Mouse (Mus musculus) Patski (cell line): ENCODE data around the gene Mapk1ip1l. TPM values are rescaled to one million over a fixed set of nuclear protein-coding genes. Genes with fewer than 3 reads are reported as not detected.
A peak's percentile ranks its signal among the peaks of the same experiment; 100 is the strongest.

Experiments used
- ATAC-seq: fragments of 100-300 bp; one replicate; pipeline ENCODE4 v1.8.0; 2021
- CTCF ChIA-PET: fragments of 350-600 bp; sonication (Branson Sonifier 250); formaldehyde crosslinking; loops from one replicate; lab custom pipeline; 2022; ENCODE audit warnings: inconsistent platforms; lab: Charles Lee
- POLR2A ChIA-PET: fragments of 350-600 bp; sonication (Branson Sonifier 250); formaldehyde crosslinking; loops from one replicate; lab custom pipeline; 2022; ENCODE audit warnings: antibody characterized with exemption, inconsistent platforms; lab: Charles Lee
- DNase-seq: peaks from one replicate; pipeline ENCODE4 v3.0.0-alpha.2; 2011; ENCODE audit warnings: low read depth, low spot score
- H3K27me3 ChIP-seq: fragments of 371-371 bp; one replicate; pipeline ENCODE4 v1.5.1; 2021
- CTCF ChIP-seq: fragments of 100-300 bp; IDR thresholded peaks from one replicate; pipeline ENCODE4 v1.5.1; 2021
- in situ Hi-C: fragments of 300-500 bp; cut with MboI; formaldehyde crosslinking; loops from 3 replicates; pipeline ENCODE4 v1.11.1; 2018; ENCODE audit warnings: low pct_unique_long_range_greater_than_20kb, mixed read lengths
- polyA plus RNA-seq: library from polyadenylated mRNA; unstranded; gene quantifications from one replicate; pipeline ENCODE4 v1.2.3, GENCODE M21; 2021

The Mapk1ip1l gene
- polyA plus RNA-seq, 1 experiment from 2014 or later = 51.6 TPM

DNA sequence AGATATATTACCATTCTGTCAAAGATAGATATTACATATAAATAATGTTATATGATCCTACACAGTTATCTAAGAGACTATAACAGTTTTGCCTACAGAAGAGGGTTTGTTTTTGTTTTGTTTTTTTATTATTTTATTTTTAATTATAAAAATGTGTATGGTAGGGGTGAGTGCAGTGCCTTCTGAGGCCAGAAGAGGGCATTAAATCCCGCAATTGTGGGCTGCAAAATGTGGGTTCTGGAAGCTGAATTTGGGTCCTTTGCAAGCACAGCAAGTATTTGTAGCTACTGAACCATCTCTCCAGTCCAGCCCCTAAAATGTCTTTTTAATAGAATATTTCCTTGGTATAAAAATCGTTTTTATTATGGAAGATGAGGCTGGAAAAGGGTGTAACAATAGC, 19.0 kb upstream of the Mapk1ip1l start:
- in situ Hi-C loops = no loop called here
- POLR2A ChIA-PET = no interaction called here
- no peaks in the 10 kb centered on the region for H3K27me3 ChIP-seq
- CTCF ChIA-PET = interaction anchor here (1.5 to 1.9 kb wide), 2 partner anchors 10 to 13 kb away, joined by 5 to 9 read pairs; no protein-coding TSS in a partner anchor
- DNase-seq = no peak
- TF ChIP-seq CTCF = peak; percentile 56
- ATAC-seq = no peak

DNA sequence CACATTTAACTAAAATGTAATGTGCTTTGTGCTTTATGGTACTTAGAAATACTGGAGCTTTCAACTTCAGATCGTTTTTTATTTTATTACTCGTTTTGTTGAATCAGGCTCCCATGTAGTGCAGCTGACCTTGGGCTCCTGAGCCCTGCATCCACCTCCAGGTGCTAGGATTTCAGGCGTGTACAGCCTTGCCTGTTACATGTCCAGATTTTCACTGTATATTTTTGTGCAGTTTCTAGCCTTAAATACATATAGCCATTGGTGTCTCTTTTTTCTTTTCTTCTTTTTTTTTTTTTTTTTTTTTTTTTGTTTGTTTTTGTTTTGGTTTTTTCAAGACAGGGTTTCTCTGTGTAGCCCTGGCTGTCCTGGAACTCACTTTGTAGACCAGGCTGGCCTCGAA, 16.5 kb upstream of the Mapk1ip1l start:
- H3K27me3 ChIP-seq = no peaks in the 10 kb centered on the region
- ChIA-PET CTCF (interaction anchor here (0.8 to 1.3 kb wide), 4 partner anchors 10 to 17 kb away, joined by 3 to 7 read pairs (median 4); no protein-coding TSS in a partner anchor), POLR2A (no interaction called here)
- TF ChIP-seq CTCF = no peak
- DNase-seq = no peak
- in situ Hi-C loops = no loop called here
- no peak for ATAC-seq

DNA sequence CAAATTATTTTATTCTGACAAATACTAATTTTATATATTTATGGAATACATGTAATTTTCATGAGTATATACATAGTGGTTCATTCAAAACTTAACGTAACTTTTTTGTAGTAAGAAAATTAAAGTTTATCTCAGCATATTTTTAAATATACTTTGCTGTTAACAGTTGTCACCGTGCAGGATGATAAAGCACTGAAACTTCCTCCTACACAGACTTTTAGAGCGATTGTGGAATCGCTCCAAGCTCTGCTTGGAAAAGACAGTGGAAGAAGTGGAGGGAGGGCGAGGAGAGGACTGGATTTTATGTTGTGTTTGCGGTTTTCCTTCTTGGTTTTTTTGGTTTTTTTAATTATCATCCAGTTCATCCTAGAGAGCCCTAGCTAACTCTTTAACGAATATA, 14.5 kb upstream of the Mapk1ip1l start:
- ChIA-PET POLR2A (no interaction called here), CTCF (no interaction called here)
- DNase-seq (no peak), ATAC-seq (no peak)
- no peak for TF ChIP-seq CTCF
- in situ Hi-C loops = no loop called here
- no peaks in the 10 kb centered on the region for H3K27me3 ChIP-seq

- POLR2A ChIA-PET = interaction anchor here (0.6 to 1.0 kb wide), 3 partner anchors 8 to 181 kb away, joined by 3 to 6 read pairs (median 5); partner anchors contain the start of genes Socs4 and Wdhd1
- TF ChIP-seq CTCF = no peak
- ATAC-seq = no peak
- H3K27me3 ChIP-seq = no peaks in the 10 kb centered on the region
- DNase-seq = no peak
- CTCF ChIA-PET = interaction anchor here (1.1 kb wide), 1 partner anchor 8 kb away, joined by 3 read pairs; the partner anchor contains the start of genes Socs4 and Wdhd1
- in situ Hi-C loops = no loop called here
Measured at GRCm38 (mm10) chr14:47285271-47285670, 12.8 kb upstream of the Mapk1ip1l start.

DNA sequence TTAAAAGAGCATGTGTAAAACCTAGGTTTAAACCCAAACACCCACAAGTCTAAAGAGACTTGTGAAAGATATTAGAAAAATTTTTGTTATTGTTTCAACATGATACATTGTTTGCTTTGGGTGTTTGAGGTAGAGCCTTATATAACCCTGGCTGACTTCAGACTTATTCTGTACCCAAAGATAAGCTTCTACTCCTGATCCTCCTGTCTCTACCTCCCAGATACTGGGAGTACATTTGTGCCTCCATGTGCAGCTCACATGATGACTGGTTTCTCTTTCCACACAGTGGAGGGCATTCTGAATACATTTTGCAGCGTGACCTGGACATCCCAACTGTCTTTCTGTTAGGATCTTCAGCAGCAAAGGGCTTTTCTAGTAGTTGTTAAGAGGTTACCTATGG, 11.9 kb upstream of the Mapk1ip1l start:
- in situ Hi-C loops = no loop called here
- no peaks in the 10 kb centered on the region for H3K27me3 ChIP-seq
- ChIA-PET POLR2A (no interaction called here), CTCF (interaction anchor here (1.1 kb wide), 1 partner anchor 9 kb away, joined by 3 read pairs; the partner anchor contains the start of genes Socs4 and Wdhd1)
- ATAC-seq (no peak), DNase-seq (no peak)
- no peak for TF ChIP-seq CTCF

DNA sequence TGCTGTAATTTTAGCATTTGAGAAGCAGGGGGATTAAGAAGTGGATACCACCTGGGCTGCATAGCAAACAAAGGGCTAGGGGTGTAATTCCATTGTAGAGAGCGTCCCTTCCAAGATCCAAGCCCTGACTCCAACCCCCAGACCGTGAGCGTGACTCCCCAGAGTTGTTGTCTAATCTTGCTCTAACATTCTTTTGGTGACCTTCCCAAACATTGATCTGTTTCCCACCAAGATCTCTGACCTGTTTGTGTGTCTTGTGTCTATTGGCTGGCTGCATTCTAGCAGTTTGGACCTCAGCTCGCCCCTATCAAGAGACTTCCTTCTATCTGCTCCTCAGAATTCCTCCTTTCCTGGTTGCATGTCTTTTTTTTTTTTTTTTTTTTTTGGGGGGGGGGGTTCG, 11.0 kb upstream of the Mapk1ip1l start:
- CTCF ChIA-PET = no interaction called here
- DNase-seq = no peak
- ATAC-seq = no peak
- in situ Hi-C loops = no loop called here
- no peak for TF ChIP-seq CTCF
- POLR2A ChIA-PET = no interaction called here
- no peaks in the 10 kb centered on the region for H3K27me3 ChIP-seq

GRCm38 (mm10) chr14:47291772-47292171, 6.3 kb upstream of the Mapk1ip1l start:
- no peak for ATAC-seq
- in situ Hi-C loops = no loop called here
- ChIA-PET CTCF (interaction anchor here (0.8 to 1.8 kb wide), 5 partner anchors 9 to 105 kb away, joined by 3 to 7 read pairs (median 4); partner anchors contain the start of genes Socs4 and Wdhd1), POLR2A (interaction anchor here (0.6 to 1.2 kb wide), 3 partner anchors 15 to 1958 kb away, joined by 3 to 4 read pairs (median 3); partner anchors contain the start of genes Socs4 and Wdhd1)
- no peak for TF ChIP-seq CTCF
- H3K27me3 ChIP-seq = no peaks in the 10 kb centered on the region
- DNase-seq = no peak

- ATAC-seq = no peak
- in situ Hi-C loops = no loop called here
- H3K27me3 ChIP-seq = no peaks in the 10 kb centered on the region
- no peak for DNase-seq
- POLR2A ChIA-PET = no interaction called here
- no peak for TF ChIP-seq CTCF
- CTCF ChIA-PET = interaction anchor here (1.0 kb wide), 1 partner anchor 13 kb away, joined by 3 read pairs; no protein-coding TSS in a partner anchor
Measured at GRCm38 (mm10) chr14:47294136-47294535, 3.9 kb upstream of the Mapk1ip1l start.

DNA sequence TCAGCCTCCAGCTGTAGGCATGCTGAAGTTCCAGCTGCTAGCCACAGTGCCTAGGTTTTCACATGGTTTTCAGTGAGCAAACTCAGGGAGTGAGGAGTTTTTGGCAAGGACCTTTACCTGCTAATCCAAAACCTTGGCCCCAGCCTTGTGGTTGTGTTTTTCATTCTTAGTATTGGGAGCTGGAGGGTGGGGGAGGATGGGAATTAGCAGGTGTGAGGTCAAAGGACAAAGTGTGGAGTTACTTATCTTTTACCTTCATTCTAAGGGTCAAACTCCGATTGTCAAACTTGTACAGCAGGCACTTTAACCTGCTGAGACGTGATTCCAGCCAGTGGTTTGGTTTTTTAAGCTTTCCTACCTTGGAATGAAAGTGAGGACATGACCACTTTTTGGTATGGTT, 1.8 kb upstream of the Mapk1ip1l start:
- no peak for ATAC-seq
- TF ChIP-seq CTCF = no peak
- no peaks in the 10 kb centered on the region for H3K27me3 ChIP-seq
- ChIA-PET CTCF (interaction anchor here (1.9 kb wide), 1 partner anchor 15 kb away, joined by 4 read pairs; no protein-coding TSS in a partner anchor), POLR2A (no interaction called here)
- no peak for DNase-seq
- in situ Hi-C loops = no loop called here

DNA sequence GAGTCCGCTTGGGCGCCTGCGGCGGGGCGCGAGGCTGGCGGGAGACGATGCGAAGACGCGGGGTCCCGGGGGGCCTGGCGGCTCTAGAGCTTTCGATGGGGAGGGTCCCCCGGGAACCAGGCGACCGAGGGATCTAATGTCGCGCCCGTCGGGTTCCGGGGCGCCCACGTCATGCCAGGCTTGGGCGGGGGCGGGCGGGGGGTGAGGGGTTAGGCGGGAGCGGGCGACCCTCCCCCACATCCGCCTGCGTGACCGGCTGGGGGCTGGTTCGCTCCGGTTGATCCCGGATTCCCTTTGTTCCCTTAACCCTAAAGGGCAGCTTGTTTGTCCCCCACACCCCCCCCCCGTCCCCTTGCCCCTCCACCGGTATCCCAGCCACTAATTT, 334 bp downstream of the Mapk1ip1l start:
- DNase-seq = no peak
- in situ Hi-C loops = no loop called here
- ATAC-seq = peak; percentile 17
- ChIA-PET CTCF (interaction anchor here (1.4 to 2.4 kb wide), 2 partner anchors 10 to 98 kb away, joined by 3 to 12 read pairs; no protein-coding TSS in a partner anchor), POLR2A (no interaction called here)
- no peak for TF ChIP-seq CTCF
- no peaks in the 10 kb centered on the region for H3K27me3 ChIP-seq

DNA sequence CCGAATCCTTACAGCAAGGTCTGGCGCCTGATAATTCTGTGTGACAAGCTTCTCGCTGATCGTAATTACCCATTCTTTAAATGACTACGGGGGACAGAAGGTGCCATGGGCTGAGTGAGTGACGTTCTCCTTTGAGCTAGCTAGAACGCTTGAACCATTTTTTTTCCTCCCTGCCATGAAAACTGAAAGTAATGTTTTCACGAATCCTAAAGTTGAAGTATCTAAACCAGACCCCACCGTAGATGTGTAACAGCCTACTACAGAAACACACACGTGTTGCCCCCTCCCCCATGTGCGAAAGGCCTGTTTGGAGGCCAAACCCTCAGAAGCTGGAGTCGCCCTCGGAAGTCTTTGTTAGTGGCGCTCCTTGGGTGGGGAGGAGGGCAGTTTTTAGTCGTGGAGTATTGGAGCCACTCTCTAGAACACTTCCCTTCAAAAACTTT, 774 bp downstream of the Mapk1ip1l start:
- ChIA-PET CTCF (interaction anchor here (1.4 to 2.4 kb wide), 2 partner anchors 10 to 97 kb away, joined by 3 to 12 read pairs; no protein-coding TSS in a partner anchor), POLR2A (no interaction called here)
- no peak for TF ChIP-seq CTCF
- no peaks in the 10 kb centered on the region for H3K27me3 ChIP-seq
- DNase-seq = no peak
- ATAC-seq = no peak
- in situ Hi-C loops = no loop called here
